Mouse (Mus musculus) thymus, adult 2 months (tissue): ENCODE results near the gene Slc25a13. TPM values are rescaled to one million over a fixed set of nuclear protein-coding genes. Genes with fewer than 3 reads are reported as not detected.

ENCODE experiments used
- DNase-seq: peaks from one replicate; pipeline ENCODE4 v3.0.0; 2021
- H3K27ac ChIP-seq: fragments of 200-500 bp; 2 replicates; pipeline ENCODE4 v1.5.1; 2012; ENCODE audit warnings: low read length, control low read depth; ENCODE audit not compliant: control insufficient read depth, insufficient read depth
- H3K27me3 ChIP-seq: fragments of 200-500 bp; 2 replicates; pipeline ENCODE4 v1.6.1; 2012; ENCODE audit warnings: mild to moderate bottlenecking, low read length, moderate library complexity, mixed read lengths; ENCODE audit not compliant: control insufficient read depth, insufficient read depth
- H3K36me3 ChIP-seq: fragments of 200-500 bp; 2 replicates; pipeline ENCODE4 v1.6.1; 2012; ENCODE audit warnings: mild to moderate bottlenecking, low read length, moderate library complexity; ENCODE audit not compliant: control insufficient read depth, insufficient read depth
- H3K4me1 ChIP-seq: fragments of 200-500 bp; replicated peaks from 2 replicates; pipeline ENCODE4 v1.6.1; 2012; ENCODE audit warnings: low read length; ENCODE audit not compliant: control insufficient read depth, insufficient read depth
- H3K4me3 ChIP-seq: fragments of 200-500 bp; 2 replicates; pipeline ENCODE4 v1.5.1; 2012; ENCODE audit warnings: mild to moderate bottlenecking, low read length, control low read depth, moderate library complexity; ENCODE audit not compliant: control insufficient read depth, insufficient read depth
- CTCF ChIP-seq: fragments of 200-500 bp; IDR thresholded peaks from 2 replicates; pipeline ENCODE4 v1.5.1; 2012; ENCODE audit warnings: mild to moderate bottlenecking, control low read depth, low read length, moderate library complexity, borderline replicate concordance; ENCODE audit not compliant: control insufficient read depth, poor library complexity, insufficient read depth; ENCODE audit errors: extremely low read depth
- POLR2A ChIP-seq: fragments of 200-500 bp; IDR thresholded peaks from 2 replicates; pipeline ENCODE4 v1.6.1; 2012; ENCODE audit warnings: mild to moderate bottlenecking, low read length, control low read depth, moderate library complexity; ENCODE audit not compliant: control insufficient read depth, poor library complexity, insufficient read depth; ENCODE audit errors: extremely low read depth
- WGBS: fragments of 180-500 bp; shearing (Covaris S2); methylation state at CpG from one replicate; pipeline ENCODE4 v1.1.7; 2018; 5-methylcytosine and 5-hydroxymethylcytosine counted together
- polyA plus RNA-seq: library from polyadenylated mRNA; depleted of rRNA; stranded (reverse); fragments of >200 nt; gene quantifications from 2 replicates; pipeline ENCODE4 v1.2.3, GENCODE M21; 2012

Slc25a13 gene
- polyA plus RNA-seq, 1 experiment, result 9.2 TPM

- TF ChIP-seq POLR2A (no peak), CTCF (no peak)
- Histone ChIP-seq H3K36me3 (no peaks in the 10 kb centered on the region), H3K27me3 (no peaks in the 10 kb centered on the region), H3K27ac (no peak overlapping the region), H3K4me3 (no peak overlapping the region), H3K4me1 (no peaks in the 10 kb centered on the region)
- no peak for DNase-seq
- WGBS, result 92% methylated on average over 3 of the region's 3 CpGs
Measured at GRCm38 (mm10) chr6:6091016-6091415, 126.0 kb downstream of the Slc25a13 start.

DNA sequence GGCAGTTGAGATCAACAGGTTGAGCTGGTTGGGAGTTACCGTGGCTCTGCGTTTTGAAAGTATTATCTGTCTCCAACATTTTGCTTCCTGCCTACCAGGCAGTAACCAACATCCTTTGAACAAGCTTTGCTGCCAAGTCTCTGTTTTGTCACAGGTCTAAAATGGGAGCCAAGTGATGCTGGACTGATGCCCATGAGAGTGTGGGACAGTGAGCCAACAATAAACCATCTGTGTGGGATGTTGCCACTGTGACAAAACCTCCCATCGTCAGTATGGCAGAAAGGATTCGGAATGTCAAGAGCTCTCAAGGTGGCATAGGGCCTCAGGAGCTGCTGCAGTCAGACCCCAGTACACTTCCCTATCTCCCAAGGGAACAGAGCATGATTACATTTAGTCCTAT is 128.8 kb downstream of the Slc25a13 start:
- no peak overlapping the region for H3K27ac ChIP-seq
- no peaks in the 10 kb centered on the region for H3K36me3 ChIP-seq

DNA sequence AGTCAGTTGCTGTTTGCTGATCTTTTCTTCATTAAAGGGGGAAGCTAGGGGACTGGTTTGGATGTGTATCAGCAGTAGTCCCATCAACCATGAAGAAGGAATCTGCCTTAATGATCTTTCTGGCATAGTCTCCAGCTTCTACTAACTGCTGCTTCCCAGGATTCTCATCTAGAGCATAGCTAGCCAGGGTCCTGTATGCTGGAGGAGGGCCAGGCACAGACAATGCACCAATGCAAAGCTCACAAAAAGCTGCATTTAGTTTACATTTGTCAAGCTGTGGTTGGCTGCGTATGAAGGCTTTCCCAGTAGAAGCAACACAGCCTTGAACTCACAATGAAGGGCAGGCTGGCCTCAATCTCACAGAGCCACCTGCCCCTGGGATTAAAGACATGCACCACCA is 136.5 kb downstream of the Slc25a13 start:
- WGBS, result 94% methylated on average over 1 of the region's 1 CpGs
- no peak for TF ChIP-seq CTCF

More for the DNA sequence above, 128.8 kb downstream of the Slc25a13 start:
- no peak for TF ChIP-seq POLR2A
- no peak for TF ChIP-seq CTCF
- Histone ChIP-seq H3K4me3 (no peak overlapping the region), H3K4me1 (no peaks in the 10 kb centered on the region), H3K27me3 (no peaks in the 10 kb centered on the region)
- 85% methylated on average over 4 of the region's 4 CpGs for WGBS
- no peak for DNase-seq

DNA sequence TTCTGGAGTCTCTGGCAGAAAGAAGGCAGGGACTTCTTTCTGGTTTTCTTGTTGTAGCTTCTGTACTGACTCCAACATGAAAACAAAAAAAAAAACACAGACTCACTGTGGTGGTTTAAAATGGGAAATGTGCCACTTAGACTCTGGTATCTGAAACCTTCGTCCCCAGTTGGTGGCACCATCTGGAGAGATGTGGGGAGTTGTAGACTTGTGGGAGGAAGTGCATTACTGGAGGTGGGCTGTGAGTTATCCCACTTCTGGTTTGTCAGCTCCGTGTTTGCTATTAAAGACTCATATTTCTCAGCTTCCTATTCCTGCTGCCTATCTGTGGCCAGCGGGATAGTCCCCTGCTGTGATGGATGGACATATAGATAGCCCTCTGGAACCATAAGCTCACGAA is 139.7 kb downstream of the Slc25a13 start:
- no peak overlapping the region for H3K27ac ChIP-seq
- 49% methylated on average over 4 of the region's 4 CpGs for WGBS
- no peaks in the 10 kb centered on the region for H3K4me1 ChIP-seq
- DNase-seq, result no peak
- no peak for TF ChIP-seq POLR2A
- TF ChIP-seq CTCF, result no peak
- H3K4me3 ChIP-seq, result no peak overlapping the region
- no peaks in the 10 kb centered on the region for H3K36me3 ChIP-seq
- no peaks in the 10 kb centered on the region for H3K27me3 ChIP-seq

More for the DNA sequence above, 136.5 kb downstream of the Slc25a13 start:
- no peaks in the 10 kb centered on the region for H3K36me3 ChIP-seq
- DNase-seq, result no peak
- H3K27me3 ChIP-seq, result no peaks in the 10 kb centered on the region
- H3K27ac ChIP-seq, result no peak overlapping the region
- no peaks in the 10 kb centered on the region for H3K4me1 ChIP-seq
- no peak overlapping the region for H3K4me3 ChIP-seq

GRCm38 (mm10) chr6:6075940-6076447 is 141.0 kb downstream of the Slc25a13 start:
- TF ChIP-seq CTCF, result no peak
- no peak for TF ChIP-seq POLR2A
- Histone ChIP-seq H3K27ac (no peak overlapping the region), H3K36me3 (no peaks in the 10 kb centered on the region), H3K4me1 (no peaks in the 10 kb centered on the region), H3K4me3 (no peak overlapping the region), H3K27me3 (no peaks in the 10 kb centered on the region)
- 99% methylated on average over 7 of the region's 7 CpGs for WGBS
- DNase-seq, result no peak

- Histone ChIP-seq H3K4me1 (no peaks in the 10 kb centered on the region), H3K36me3 (no peaks in the 10 kb centered on the region), H3K27ac (no peak overlapping the region), H3K4me3 (no peak overlapping the region), H3K27me3 (no peaks in the 10 kb centered on the region)
- TF ChIP-seq POLR2A, result no peak
- no peak for TF ChIP-seq CTCF
- no peak for DNase-seq
- 96% methylated on average over 7 of the region's 7 CpGs for WGBS
Measured at GRCm38 (mm10) chr6:6071038-6071437, 145.9 kb downstream of the Slc25a13 start.

GRCm38 (mm10) chr6:6070015-6070414 is 147.0 kb downstream of the Slc25a13 start:
- WGBS, result 77% methylated on average over 3 of the region's 3 CpGs
- no peaks in the 10 kb centered on the region for H3K36me3 ChIP-seq
- H3K27ac ChIP-seq, result no peak overlapping the region
- TF ChIP-seq CTCF (no peak), POLR2A (no peak)
- DNase-seq, result no peak
- no peaks in the 10 kb centered on the region for H3K27me3 ChIP-seq
- no peaks in the 10 kb centered on the region for H3K4me1 ChIP-seq
- no peak overlapping the region for H3K4me3 ChIP-seq
